Mouse (Mus musculus): ENCODE measurements around the gene Parg. TPM values are rescaled to one million over a fixed set of nuclear protein-coding genes. Genes with fewer than 3 reads are reported as not detected.
A peak's percentile ranks its signal among the peaks of the same experiment; 100 is the strongest.

Parg gene
- polyA plus RNA-seq (2015; fragmentation: Nextera tagmentation; extraction: Ambion mirVana) = 36.7 and 38.6 TPM in 2 replicates

DNA sequence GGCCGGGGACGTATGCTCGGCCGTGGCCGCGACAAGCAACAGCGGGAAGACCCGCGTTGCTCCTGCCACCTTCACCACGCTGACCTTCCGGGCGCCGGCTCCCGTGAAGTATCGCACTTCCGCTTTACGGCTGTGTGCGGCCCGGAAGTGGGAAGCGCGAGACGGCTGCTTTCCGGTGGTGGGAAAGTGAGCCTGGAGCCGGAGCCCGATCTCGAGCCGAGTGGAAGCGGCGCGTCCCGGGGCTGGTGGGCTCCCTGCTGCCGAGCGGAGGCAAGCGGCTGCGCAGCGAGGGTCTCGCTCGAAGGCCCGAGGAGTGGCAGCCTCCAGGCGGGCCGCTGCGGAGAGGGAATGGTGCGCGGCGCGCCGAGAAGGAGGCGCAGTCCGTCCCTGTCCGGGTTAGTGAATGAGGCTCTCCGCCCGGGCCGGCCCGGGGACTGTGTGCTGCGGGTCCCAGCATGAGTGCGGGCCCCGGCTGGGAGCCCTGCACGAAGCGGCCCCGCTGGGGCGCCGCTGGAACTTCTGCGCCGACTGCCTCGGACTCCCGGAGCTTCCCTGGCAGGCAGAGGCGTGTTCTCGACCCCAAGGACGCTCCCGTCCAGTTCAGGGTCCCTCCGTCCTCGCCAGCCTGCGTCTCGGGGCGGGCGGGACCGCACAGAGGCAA lies at the start of gene Parg, which contains the start of gene Timm23:
TSS of gene Parg (plus strand) at position 159 of the 661 bp plus-strand sequence.
TSS of gene Timm23 (minus strand) at position 108 of the 661 bp plus-strand sequence.
- H3K4me3 ChIP-seq = peak within 1 kb of the TSS; percentile 88

GRCm38 (mm10) chr14:32152243-32152965 lies 49.3 kb upstream of the Parg start:
- no peaks in the 10 kb centered on the region for H3K27me3 ChIP-seq
- 0 out of 2 replicates have a peak, but pooled peaks cover 7% of the 10 kb centered on the region for H3K9me3 ChIP-seq
- no peak overlapping the region for H3K9ac ChIP-seq
- H3K4me1 ChIP-seq (replicated peaks) = no peaks in the 10 kb centered on the region
- 90% methylated on average over 18 of the region's 18 CpGs for WGBS
- H3K27ac ChIP-seq = no peak overlapping the region
- no peaks in the 10 kb centered on the region for H3K36me3 ChIP-seq
- no peak overlapping the region for H3K4me3 ChIP-seq
- ATAC-seq (ENCODE audit: low FRiP score) = no peak
- H3K4me2 ChIP-seq = no peak overlapping the region

More for the DNA sequence above, at the start of gene Parg, which contains the start of gene Timm23:
- H3K27me3 ChIP-seq = no peaks in the 10 kb centered on the region
- peaks cover 31% of the 10 kb centered on the region for H3K4me1 ChIP-seq (replicated peaks)
- peaks cover 25% of the 10 kb centered on the region for H3K36me3 ChIP-seq
- H3K27ac ChIP-seq = peak within 1 kb of the TSS; percentile 79
- peak within 1 kb of the TSS; percentile 92 for H3K4me2 ChIP-seq
- H3K9me3 ChIP-seq = no peaks in the 10 kb centered on the region
- ATAC-seq (ENCODE audit: low FRiP score) = peak; percentile 93
- under 1% methylated on average over 77 of the region's 77 CpGs for WGBS
- H3K9ac ChIP-seq = peak within 1 kb of the TSS; percentile 97

DNA sequence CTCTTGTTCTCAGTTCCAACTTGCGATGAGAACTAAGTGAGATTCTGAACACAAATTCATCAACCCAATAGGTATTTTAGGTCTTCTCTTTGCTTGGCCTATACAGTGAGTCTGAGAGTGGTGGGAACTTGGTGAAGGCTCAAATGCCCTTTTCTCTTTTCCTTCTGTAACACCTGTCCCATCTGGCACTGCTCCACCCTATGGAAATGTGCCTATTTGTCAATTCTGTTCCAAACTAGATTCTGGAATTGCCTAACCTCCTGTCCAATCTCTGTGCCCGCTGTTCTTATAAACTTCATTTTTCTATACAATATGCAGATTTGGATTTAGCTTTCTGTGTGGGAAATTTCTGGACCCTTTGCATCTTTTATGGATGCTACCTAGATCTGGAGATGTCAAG lies 48.6 kb upstream of the Parg start:
- H3K27me3 ChIP-seq = no peaks in the 10 kb centered on the region
- WGBS = 93% methylated on average over 2 of the region's 2 CpGs

GRCm38 (mm10) chr14:32154758-32155157 lies 47.0 kb upstream of the Parg start:
- no peaks in the 10 kb centered on the region for H3K36me3 ChIP-seq
- peaks cover 6% of the 10 kb centered on the region for H3K4me1 ChIP-seq (replicated peaks)
- H3K27ac ChIP-seq = no peak overlapping the region
- H3K4me2 ChIP-seq = no peak overlapping the region
- H3K4me3 ChIP-seq = no peak overlapping the region
- H3K9ac ChIP-seq = no peak overlapping the region
- ATAC-seq (ENCODE audit: low FRiP score) = no peak
- no peaks in the 10 kb centered on the region for H3K9me3 ChIP-seq
- WGBS = 85% methylated on average over 6 of the region's 6 CpGs
- H3K27me3 ChIP-seq = no peaks in the 10 kb centered on the region

More for the DNA sequence above, 48.6 kb upstream of the Parg start:
- H3K4me2 ChIP-seq = no peak overlapping the region
- no peak for ATAC-seq (ENCODE audit: low FRiP score)
- H3K36me3 ChIP-seq = no peaks in the 10 kb centered on the region
- no peak overlapping the region for H3K27ac ChIP-seq
- no peaks in the 10 kb centered on the region for H3K4me1 ChIP-seq (replicated peaks)
- H3K9me3 ChIP-seq = 0 out of 2 replicates have a peak, but pooled peaks cover 2% of the 10 kb centered on the region
- H3K9ac ChIP-seq = no peak overlapping the region
- H3K4me3 ChIP-seq = no peak overlapping the region

DNA sequence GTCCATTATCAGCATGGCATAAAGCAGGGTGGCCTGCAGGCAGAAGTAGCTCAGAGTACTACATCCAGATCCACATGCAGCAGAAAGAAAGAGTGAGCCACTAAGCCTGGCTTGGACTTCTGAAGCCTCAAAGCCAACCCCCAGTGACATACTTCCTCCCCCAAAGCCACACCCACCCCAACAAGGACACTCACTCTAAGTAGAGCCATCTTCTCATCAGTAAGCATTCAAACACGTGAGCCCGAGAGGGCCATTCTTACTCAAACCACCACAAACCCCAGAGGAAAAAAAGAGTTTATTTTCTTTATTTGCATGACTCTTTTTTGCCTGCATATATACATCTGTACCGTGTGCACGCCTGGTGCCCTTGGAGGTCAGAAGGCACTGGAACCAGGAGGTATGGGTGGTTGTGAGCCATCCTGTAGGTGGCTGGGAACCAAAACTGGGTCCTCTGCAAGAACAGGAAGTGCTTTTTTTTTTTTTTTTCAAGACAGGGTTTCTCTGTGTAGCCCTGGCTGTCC lies 42.5 kb upstream of the Parg start:
- WGBS = 34% methylated on average over 4 of the region's 4 CpGs
- H3K4me2 ChIP-seq = peak overlapping the region; percentile 82
- H3K36me3 ChIP-seq = no peaks in the 10 kb centered on the region
- H3K9ac ChIP-seq = peak overlapping the region; percentile 94
- peaks cover 29% of the 10 kb centered on the region for H3K4me1 ChIP-seq (replicated peaks)
- peak overlapping the region; percentile 71 for H3K27ac ChIP-seq
- peak overlapping the region; percentile 83 for H3K4me3 ChIP-seq
- ATAC-seq (ENCODE audit: low FRiP score) = peak; percentile 62; the same call in 1 of the 2 replicates
- no peaks in the 10 kb centered on the region for H3K27me3 ChIP-seq
- no peaks in the 10 kb centered on the region for H3K9me3 ChIP-seq

DNA sequence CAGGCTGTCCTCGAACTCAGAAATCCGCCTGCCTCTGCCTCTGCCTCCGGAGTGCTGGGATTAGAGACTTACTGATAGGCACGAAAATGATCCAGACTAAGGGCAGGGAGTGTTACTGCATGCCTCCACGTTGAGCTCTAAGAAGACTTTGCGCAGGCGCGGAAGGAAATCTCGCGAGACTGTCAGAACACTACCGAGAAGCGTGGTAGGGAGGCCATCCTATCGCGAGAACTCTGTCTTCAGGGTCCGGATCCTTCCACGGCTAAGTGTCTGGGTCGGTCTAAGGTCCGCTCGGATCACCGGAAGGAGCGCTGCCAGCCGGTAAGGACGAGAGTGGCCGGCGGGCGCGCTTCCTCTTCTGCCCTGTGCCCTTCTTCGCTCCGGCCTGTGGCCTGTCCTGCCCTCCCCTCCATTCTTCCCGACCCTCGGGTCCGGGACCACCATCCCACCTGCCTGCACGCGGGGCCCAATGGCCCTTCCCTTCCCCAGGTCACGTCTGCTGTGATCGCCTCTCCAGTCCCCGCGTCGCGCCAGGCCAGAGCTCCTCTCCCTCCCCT lies 42.0 kb upstream of the Parg start, which contains the start of gene Ncoa4:
TSS of gene Ncoa4 (plus strand) at position 176 of the 557 bp plus-strand sequence.
- Histone ChIP-seq H3K4me1 (replicated peaks) (peaks cover 29% of the 10 kb centered on the region), H3K4me3 (peak within 1 kb of the TSS; percentile 83), H3K36me3 (no peaks in the 10 kb centered on the region), H3K27ac (peak within 1 kb of the TSS; percentile 88), H3K9me3 (no peaks in the 10 kb centered on the region), H3K9ac (peak within 1 kb of the TSS; percentile 94), H3K4me2 (peak within 1 kb of the TSS; percentile 82), H3K27me3 (no peaks in the 10 kb centered on the region)
- peak; percentile 97 for ATAC-seq (ENCODE audit: low FRiP score)
- under 1% methylated on average over 40 of the region's 40 CpGs for WGBS

- peaks cover 35% of the 10 kb centered on the region for H3K4me1 ChIP-seq (replicated peaks)
- no peaks in the 10 kb centered on the region for H3K36me3 ChIP-seq
- no peaks in the 10 kb centered on the region for H3K9me3 ChIP-seq
- peak overlapping the region; percentile 83 for H3K4me3 ChIP-seq
- peak overlapping the region; percentile 88; the same call in 1 of the 2 replicates for H3K27ac ChIP-seq
- H3K4me2 ChIP-seq = peak overlapping the region; percentile 82
- ATAC-seq (ENCODE audit: low FRiP score) = no peak
- H3K27me3 ChIP-seq = no peaks in the 10 kb centered on the region
- WGBS = 38% methylated on average over 7 of the region's 7 CpGs
- H3K9ac ChIP-seq = peak overlapping the region; percentile 94
Observed at GRCm38 (mm10) chr14:32160563-32160962, 41.2 kb upstream of the Parg start.

GRCm38 (mm10) chr14:32161090-32161885 lies 40.5 kb upstream of the Parg start:
- 91% methylated on average over 12 of the region's 12 CpGs for WGBS
- peaks cover 37% of the 10 kb centered on the region for H3K4me1 ChIP-seq (replicated peaks)
- H3K4me3 ChIP-seq = peak overlapping the region; percentile 83
- H3K4me2 ChIP-seq = peak overlapping the region; percentile 82
- H3K36me3 ChIP-seq = no peaks in the 10 kb centered on the region
- no peaks in the 10 kb centered on the region for H3K9me3 ChIP-seq
- H3K27ac ChIP-seq = no peak overlapping the region
- ATAC-seq (ENCODE audit: low FRiP score) = no peak
- no peaks in the 10 kb centered on the region for H3K27me3 ChIP-seq
- H3K9ac ChIP-seq = peak overlapping the region; percentile 94

DNA sequence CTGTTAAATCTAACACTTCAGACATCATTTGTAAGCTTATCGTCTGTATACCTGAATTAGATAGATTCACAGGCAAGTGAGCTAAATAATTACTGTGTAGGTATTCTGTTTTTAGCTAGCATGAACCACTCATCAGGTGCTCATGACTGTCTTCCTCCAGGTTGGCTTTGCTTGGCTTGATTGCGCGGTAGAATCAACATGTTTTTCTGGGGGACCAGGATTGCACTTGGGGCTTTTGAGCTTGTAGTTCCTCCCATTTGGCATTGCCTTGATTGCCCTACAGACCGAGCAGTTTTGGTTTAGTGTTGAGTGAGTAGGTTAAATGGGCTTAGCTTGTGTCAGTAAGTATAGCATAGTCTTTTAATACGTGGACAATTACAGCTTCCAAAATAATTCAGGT lies 39.5 kb upstream of the Parg start:
- Histone ChIP-seq H3K9ac (no peak overlapping the region), H3K27me3 (no peaks in the 10 kb centered on the region), H3K4me3 (no peak overlapping the region), H3K27ac (no peak overlapping the region), H3K4me1 (replicated peaks) (peaks cover 37% of the 10 kb centered on the region), H3K9me3 (no peaks in the 10 kb centered on the region), H3K36me3 (no peaks in the 10 kb centered on the region), H3K4me2 (no peak overlapping the region)
- WGBS = 93% methylated on average over 5 of the region's 5 CpGs
- ATAC-seq (ENCODE audit: low FRiP score) = no peak

GRCm38 (mm10) chr14:32163203-32163888 lies 38.4 kb upstream of the Parg start:
- H3K36me3 ChIP-seq = no peaks in the 10 kb centered on the region
- H3K9me3 ChIP-seq = no peaks in the 10 kb centered on the region
- H3K4me3 ChIP-seq = no peak overlapping the region
- 94% methylated on average over 11 of the region's 11 CpGs for WGBS
- H3K4me2 ChIP-seq = no peak overlapping the region
- H3K4me1 ChIP-seq (replicated peaks) = peaks cover 42% of the 10 kb centered on the region
- H3K9ac ChIP-seq = no peak overlapping the region
- ATAC-seq (ENCODE audit: low FRiP score) = no peak
- H3K27ac ChIP-seq = no peak overlapping the region
- no peaks in the 10 kb centered on the region for H3K27me3 ChIP-seq

All from hindbrain, embryonic 13.5 days (tissue).